Mouse (Mus musculus): ENCODE measurements at regions not wholly inside any gene's neighbourhood (a gene's known extent, or its start where the extent isn't known, plus 50 kb on each side); places are given as distances from the start of the nearest gene placed in this dataset.

DNA sequence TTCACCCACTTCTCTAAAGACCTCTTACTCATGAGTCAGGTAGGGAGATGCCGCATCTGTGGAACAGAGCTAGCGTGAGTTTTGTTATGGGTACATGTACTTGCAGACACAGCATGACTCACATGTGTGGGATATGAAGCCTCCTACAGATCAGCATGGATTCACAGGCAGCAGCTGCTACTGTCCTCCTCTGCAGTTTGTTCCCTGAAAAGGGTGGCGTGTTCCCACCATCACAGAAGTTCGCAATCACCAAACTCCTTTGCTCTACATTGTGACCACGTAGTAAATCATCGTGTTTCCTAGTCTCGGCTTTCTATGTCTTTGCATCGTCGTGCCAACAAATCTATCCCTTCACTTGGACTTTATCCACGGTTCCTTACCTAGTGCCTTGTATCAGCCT is 981.9 kb downstream of the Diaph3 start:
- Histone ChIP-seq H3K36me3 (ENCODE audit: control insufficient read depth, insufficient read depth, low read length) (no peaks in the 10 kb centered on the region), H3K27me3 (ENCODE audit: control insufficient read depth, insufficient read depth, low read length) (no peaks in the 10 kb centered on the region), H3K4me1 (ENCODE audit: control insufficient read depth, insufficient read depth, low read length) (no peaks in the 10 kb centered on the region), H3K79me2 (replicated peaks; ENCODE audit: control insufficient read depth, insufficient read depth, low read length) (no peaks in the 10 kb centered on the region), H3K9ac (ENCODE audit: low read depth, low read length) (no peak overlapping the region), H3K27ac (no peak overlapping the region), H3K4me3 (no peak overlapping the region)
- WGBS = 88% methylated on average over 10 of the region's 10 CpGs
- DNase-seq = no peak
- TF ChIP-seq POLR2A (IDR thresholded peaks at IDR 0.05; ENCODE audit: insufficient read depth, low read depth, low read length) (no peak), EP300 (IDR thresholded peaks at IDR 0.05; ENCODE audit: insufficient read depth, low read depth, low read length) (no peak), CTCF (IDR thresholded peaks at IDR 0.05) (no peak)
- intact Hi-C loops (cut with DNase I) = no loop called here

DNA sequence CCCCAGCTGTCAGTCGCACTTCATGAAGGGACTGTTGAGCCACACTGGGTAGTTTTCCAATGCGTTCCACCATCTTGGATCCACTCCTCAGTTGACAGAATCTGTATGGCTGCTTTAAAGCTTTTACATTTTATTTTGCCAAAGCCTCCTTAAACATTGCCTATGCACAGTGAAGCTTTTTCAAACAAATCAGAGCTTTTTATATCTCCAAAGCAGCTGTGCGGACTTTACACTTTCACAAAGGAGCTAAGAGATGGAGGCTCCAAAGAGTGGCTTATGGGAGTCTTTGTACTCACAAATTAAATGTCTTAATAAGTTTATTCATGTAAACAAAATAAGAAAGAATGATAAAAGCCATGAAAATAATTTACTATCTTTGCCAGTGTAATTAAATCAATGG is 986.3 kb downstream of the Diaph3 start:
- intact Hi-C loops (cut with DNase I) = no loop called here
- 97% methylated on average over 3 of the region's 3 CpGs for WGBS

DNA sequence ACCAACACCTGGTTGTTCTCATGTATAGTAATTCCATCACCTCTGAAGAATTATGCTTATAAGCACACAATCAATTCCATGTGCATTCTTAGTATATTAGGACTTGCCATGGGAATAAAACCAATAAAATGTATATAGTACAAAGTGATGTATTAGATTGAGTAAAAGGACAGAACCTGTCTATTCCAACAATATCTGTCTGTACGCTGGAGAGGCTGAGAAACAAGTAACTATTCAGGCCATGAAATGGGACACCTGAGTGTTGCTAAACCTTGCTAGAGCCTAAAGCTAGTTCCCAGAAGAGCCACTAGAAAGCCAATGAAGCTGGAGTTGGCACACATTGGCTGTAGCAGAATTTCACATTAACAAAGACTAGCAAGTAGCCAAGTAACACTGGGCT is 989.8 kb downstream of the Diaph3 start:
- 98% methylated on average over 1 of the region's 1 CpGs for WGBS
- Histone ChIP-seq H3K36me3 (ENCODE audit: control insufficient read depth, insufficient read depth, low read length) (no peaks in the 10 kb centered on the region), H3K4me3 (no peak overlapping the region), H3K79me2 (replicated peaks; ENCODE audit: control insufficient read depth, insufficient read depth, low read length) (no peaks in the 10 kb centered on the region), H3K4me1 (ENCODE audit: control insufficient read depth, insufficient read depth, low read length) (no peaks in the 10 kb centered on the region), H3K27ac (no peak overlapping the region), H3K27me3 (ENCODE audit: control insufficient read depth, insufficient read depth, low read length) (no peaks in the 10 kb centered on the region), H3K9ac (ENCODE audit: low read depth, low read length) (no peak overlapping the region)
- TF ChIP-seq EP300 (IDR thresholded peaks at IDR 0.05; ENCODE audit: insufficient read depth, low read depth, low read length) = no peak
- no peak for TF ChIP-seq CTCF (IDR thresholded peaks at IDR 0.05)
- no peak for TF ChIP-seq POLR2A (IDR thresholded peaks at IDR 0.05; ENCODE audit: insufficient read depth, low read depth, low read length)
- intact Hi-C loops (cut with DNase I) = no loop called here
- no peak for DNase-seq

More for the DNA sequence above, 986.3 kb downstream of the Diaph3 start:
- H3K36me3 ChIP-seq (ENCODE audit: control insufficient read depth, insufficient read depth, low read length) = no peaks in the 10 kb centered on the region
- no peak for DNase-seq
- H3K27ac ChIP-seq = no peak overlapping the region
- H3K4me3 ChIP-seq = no peak overlapping the region
- TF ChIP-seq POLR2A (IDR thresholded peaks at IDR 0.05; ENCODE audit: insufficient read depth, low read depth, low read length) (no peak), CTCF (IDR thresholded peaks at IDR 0.05) (no peak), EP300 (IDR thresholded peaks at IDR 0.05; ENCODE audit: insufficient read depth, low read depth, low read length) (no peak)
- no peaks in the 10 kb centered on the region for H3K27me3 ChIP-seq (ENCODE audit: control insufficient read depth, insufficient read depth, low read length)
- no peaks in the 10 kb centered on the region for H3K79me2 ChIP-seq (replicated peaks; ENCODE audit: control insufficient read depth, insufficient read depth, low read length)
- no peaks in the 10 kb centered on the region for H3K4me1 ChIP-seq (ENCODE audit: control insufficient read depth, insufficient read depth, low read length)
- no peak overlapping the region for H3K9ac ChIP-seq (ENCODE audit: low read depth, low read length)

DNA sequence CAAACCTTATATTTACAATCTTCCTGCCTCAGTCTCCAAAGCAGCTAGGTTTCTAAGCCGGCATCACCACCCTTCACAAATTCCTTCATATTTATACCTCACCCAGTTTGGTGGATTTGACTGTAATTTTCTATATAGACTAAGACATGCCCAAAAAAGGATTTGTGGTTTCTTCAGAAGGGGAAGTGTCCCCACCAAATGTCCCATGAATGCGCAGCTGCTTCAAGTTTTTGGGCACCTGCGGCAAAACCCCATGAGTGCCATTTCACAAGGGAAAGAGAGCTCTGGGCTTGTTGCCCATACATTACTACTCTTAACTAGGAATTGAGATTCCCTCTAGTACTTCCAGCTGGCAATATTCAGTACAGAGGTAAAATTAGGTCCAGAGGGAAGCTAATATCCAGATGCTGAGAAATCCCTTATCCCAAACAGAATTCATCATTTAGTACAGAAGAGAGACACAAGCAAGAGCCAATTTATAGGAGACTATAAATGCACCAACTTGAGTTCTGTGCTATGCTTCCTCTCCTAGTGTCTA is 990.6 kb downstream of the Diaph3 start:
- H3K9ac ChIP-seq (ENCODE audit: low read depth, low read length) = no peak overlapping the region
- H3K36me3 ChIP-seq (ENCODE audit: control insufficient read depth, insufficient read depth, low read length) = no peaks in the 10 kb centered on the region
- intact Hi-C loops (cut with DNase I) = no loop called here
- H3K27ac ChIP-seq = no peak overlapping the region
- no peaks in the 10 kb centered on the region for H3K4me1 ChIP-seq (ENCODE audit: control insufficient read depth, insufficient read depth, low read length)
- H3K79me2 ChIP-seq (replicated peaks; ENCODE audit: control insufficient read depth, insufficient read depth, low read length) = no peaks in the 10 kb centered on the region
- WGBS = 78% methylated on average over 3 of the region's 3 CpGs
- H3K27me3 ChIP-seq (ENCODE audit: control insufficient read depth, insufficient read depth, low read length) = no peaks in the 10 kb centered on the region
- no peak overlapping the region for H3K4me3 ChIP-seq
- no peak for DNase-seq
- TF ChIP-seq EP300 (IDR thresholded peaks at IDR 0.05; ENCODE audit: insufficient read depth, low read depth, low read length) (no peak), CTCF (IDR thresholded peaks at IDR 0.05) (no peak), POLR2A (IDR thresholded peaks at IDR 0.05; ENCODE audit: insufficient read depth, low read depth, low read length) (no peak)

DNA sequence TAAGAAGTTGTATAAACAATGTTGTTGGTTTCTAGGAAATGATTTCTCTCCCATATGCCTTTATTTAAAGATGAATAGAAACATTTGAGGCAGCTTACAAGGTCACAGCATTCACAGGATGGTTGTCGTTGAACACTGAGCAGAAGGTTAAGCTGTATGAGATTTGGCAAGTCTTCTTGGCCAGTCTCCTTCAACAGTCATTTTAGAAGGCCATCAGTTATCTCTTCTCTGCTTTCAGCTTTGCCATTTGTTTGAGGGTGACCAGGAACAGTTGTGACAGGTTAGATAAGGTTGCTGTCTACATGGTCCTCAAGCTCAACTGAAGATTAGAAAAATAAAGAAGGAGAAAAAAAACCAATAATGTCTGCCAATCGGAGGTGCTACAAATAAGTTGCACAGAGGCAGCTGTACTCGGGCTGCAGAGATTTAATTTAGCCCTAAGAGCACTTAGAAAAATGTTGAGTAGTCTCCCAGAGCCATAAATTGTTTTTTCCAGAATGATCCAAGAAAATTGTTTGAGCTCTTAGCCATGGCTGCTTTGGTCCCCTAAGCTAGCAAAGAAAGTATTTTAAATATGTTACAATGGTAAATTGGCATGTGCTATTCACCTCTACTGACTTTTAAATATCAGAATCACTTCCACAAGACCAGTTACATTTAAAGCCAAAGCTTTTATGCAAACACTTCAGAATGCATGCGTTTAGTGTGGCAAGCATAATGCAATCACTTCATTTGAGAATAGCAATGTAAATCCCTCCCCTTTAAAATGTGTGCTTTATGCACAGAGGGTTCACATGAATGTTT is 1025.6 kb downstream of the Diaph3 start:
- Histone ChIP-seq H3K36me3 (ENCODE audit: control insufficient read depth, insufficient read depth, low read length) (no peaks in the 10 kb centered on the region), H3K9ac (ENCODE audit: low read depth, low read length) (no peak overlapping the region), H3K4me1 (ENCODE audit: control insufficient read depth, insufficient read depth, low read length) (no peaks in the 10 kb centered on the region), H3K4me3 (no peak overlapping the region), H3K79me2 (replicated peaks; ENCODE audit: control insufficient read depth, insufficient read depth, low read length) (no peaks in the 10 kb centered on the region), H3K27me3 (ENCODE audit: control insufficient read depth, insufficient read depth, low read length) (no peaks in the 10 kb centered on the region), H3K27ac (no peak overlapping the region)
- TF ChIP-seq POLR2A (IDR thresholded peaks at IDR 0.05; ENCODE audit: insufficient read depth, low read depth, low read length) (no peak), CTCF (IDR thresholded peaks at IDR 0.05) (no peak), EP300 (IDR thresholded peaks at IDR 0.05; ENCODE audit: insufficient read depth, low read depth, low read length) (no peak)
- no peak for DNase-seq
- WGBS = 38% methylated on average over 4 of the region's 4 CpGs
- intact Hi-C loops (cut with DNase I) = no loop called here

DNA sequence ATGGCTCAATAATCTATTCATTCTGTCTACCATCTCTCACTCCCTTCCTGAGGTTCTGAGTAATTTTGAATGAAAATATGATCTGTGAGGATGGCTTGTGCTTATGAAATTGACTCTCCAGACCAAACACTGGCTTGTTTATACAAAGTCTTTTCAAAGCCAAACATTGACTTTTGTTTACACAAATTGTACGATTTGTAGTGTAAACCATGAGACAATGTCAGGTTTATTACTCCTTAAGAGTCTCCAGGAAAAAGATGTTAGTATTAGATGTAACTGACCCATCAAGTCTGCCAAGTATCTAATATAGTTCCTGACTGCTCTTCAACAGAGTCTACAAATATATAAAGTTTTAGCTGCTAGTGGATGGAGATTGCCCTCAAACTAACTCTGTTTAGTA is 1039.5 kb downstream of the Diaph3 start:
- Histone ChIP-seq H3K79me2 (replicated peaks; ENCODE audit: control insufficient read depth, insufficient read depth, low read length) (no peaks in the 10 kb centered on the region), H3K4me1 (ENCODE audit: control insufficient read depth, insufficient read depth, low read length) (no peaks in the 10 kb centered on the region), H3K27ac (no peak overlapping the region), H3K27me3 (ENCODE audit: control insufficient read depth, insufficient read depth, low read length) (no peaks in the 10 kb centered on the region), H3K4me3 (no peak overlapping the region), H3K9ac (ENCODE audit: low read depth, low read length) (no peak overlapping the region), H3K36me3 (ENCODE audit: control insufficient read depth, insufficient read depth, low read length) (no peaks in the 10 kb centered on the region)
- TF ChIP-seq EP300 (IDR thresholded peaks at IDR 0.05; ENCODE audit: insufficient read depth, low read depth, low read length) (no peak), POLR2A (IDR thresholded peaks at IDR 0.05; ENCODE audit: insufficient read depth, low read depth, low read length) (no peak), CTCF (IDR thresholded peaks at IDR 0.05) (no peak)
- 71% methylated on average over 1 of the region's 1 CpGs for WGBS
- DNase-seq = no peak
- intact Hi-C loops (cut with DNase I) = no loop called here

Measured in heart, adult 2 months (tissue).